Mouse (Mus musculus) gastrocnemius, adult 18-20 months (tissue): ENCODE measurements around the gene Slc39a5. TPM values are rescaled to one million over a fixed set of nuclear protein-coding genes. Genes with fewer than 3 reads are reported as not detected.

ENCODE experiments used
- DNase-seq: peaks from one replicate; pipeline ENCODE4 v3.0.0; 2021; ENCODE audit warnings: low spot score
- total RNA-seq, 2 experiments: library from RNA; stranded (reverse); gene quantifications; 2 replicates each; pipeline ENCODE4 v1.2.3; 2021

Slc39a5 gene
- total RNA-seq, 2 experiments from 2014 or later: not detected

GRCm38 (mm10) chr10:128411211-128412054 is 10.4 kb upstream of the Slc39a5 start, which contains the start of the genes Nabp2 and Rnf41:
TSS of gene Nabp2 (minus strand) at chr10:128411492.
TSS of gene Rnf41 (plus strand) at chr10:128411657.
- DNase-seq: peak; percentile 96

DNA sequence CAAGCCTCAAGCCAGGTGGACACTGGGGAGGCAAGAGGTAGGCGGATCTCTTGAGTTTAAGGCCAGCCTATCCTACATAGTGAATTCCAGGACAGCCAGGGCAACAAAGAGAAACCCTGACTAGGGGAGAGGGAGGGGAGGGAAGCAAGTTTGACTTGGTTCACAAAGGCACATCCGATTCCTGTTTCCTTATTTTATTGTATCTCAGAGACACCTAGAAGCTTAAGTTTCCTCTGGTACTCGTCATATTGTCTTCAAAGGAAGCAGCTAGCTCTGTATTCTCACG is 9.5 kb upstream of the Slc39a5 start:
- DNase-seq: no peak

DNA sequence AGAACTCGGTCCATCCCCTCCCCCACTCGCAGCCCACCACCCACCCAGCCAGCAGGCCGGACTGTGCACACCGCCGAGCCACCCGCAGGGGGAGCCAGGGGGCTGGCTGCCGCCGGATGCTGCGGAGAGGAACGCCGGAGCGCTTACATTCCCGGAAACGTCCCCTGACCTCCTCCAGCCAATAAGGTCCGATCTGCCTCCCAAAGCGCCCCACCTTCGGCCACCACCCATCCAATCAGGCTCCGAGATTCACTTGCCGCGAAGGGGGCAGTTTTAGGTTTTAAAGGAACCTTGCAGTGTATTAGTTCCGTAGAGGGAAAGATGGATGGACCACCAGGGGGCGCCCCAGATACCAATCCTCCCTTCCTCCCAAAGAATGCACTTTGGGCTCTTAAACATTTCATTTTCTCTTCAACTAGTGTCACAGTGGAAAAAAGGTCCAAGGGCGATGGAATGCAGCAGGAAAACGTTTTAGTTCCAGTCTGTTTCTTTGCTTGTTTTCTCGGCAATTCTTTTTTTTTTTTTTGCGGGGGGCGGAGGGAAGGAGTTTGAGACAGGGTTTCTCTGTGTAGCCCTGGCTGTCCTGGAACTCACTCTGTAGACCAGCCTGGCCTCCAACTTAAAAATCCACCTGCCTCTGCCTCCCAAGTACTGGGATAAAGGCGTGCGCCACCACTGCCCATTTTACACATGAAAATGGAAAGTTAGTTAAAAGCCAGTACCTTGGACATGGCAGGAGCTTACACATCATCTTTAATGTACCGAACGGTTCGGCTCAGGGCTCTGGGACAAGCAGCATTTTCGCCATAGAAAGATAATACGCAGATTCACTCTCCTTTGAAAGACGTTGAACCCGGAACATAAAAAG is 8.9 kb upstream of the Slc39a5 start:
- peak; percentile 97 for DNase-seq

DNA sequence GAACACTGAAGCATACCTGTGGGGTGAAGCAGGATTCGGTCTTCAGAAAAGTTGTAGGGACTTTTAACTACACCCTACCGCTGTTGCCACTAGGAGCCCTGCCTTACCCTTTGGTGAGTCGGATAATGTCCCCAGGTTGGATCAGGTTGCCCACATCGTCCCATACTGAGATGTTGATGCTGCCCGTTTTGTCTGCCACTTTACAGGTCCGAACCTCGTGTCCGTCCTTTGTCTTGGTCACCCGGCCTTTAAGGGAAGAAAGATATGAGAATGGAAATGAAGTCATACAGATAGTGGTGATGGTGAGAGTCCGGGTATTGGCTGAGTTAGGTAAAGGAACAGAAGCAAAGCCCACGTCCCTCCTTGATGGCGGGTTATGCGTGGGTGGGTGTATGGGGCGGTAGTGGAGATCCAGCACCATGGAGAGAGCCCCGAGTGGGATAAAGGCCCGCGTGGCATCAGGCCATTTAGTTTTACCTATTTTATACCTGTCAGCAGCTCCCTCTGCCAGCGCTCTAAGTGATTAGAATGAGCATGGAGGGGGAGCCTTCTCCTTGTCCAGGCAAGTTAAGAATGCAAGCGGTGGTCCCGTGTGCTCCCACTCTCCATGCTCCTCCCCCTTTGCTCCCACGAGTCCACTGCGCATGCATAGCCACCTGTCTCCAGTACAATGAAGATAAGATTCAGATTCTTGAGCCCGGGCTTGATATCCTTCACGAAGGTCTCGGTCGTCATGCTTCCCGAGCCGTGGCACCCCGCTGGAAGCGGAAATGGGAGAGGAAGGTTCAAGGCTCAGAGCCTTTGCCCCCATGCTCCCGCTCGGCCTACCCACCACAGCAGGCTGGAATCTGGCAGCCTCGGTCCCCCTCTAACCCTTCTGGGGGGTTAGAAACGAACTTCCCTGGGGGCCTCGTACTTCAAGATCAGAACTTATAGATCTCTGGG is 7.8 kb upstream of the Slc39a5 start:
- DNase-seq: no peak

DNA sequence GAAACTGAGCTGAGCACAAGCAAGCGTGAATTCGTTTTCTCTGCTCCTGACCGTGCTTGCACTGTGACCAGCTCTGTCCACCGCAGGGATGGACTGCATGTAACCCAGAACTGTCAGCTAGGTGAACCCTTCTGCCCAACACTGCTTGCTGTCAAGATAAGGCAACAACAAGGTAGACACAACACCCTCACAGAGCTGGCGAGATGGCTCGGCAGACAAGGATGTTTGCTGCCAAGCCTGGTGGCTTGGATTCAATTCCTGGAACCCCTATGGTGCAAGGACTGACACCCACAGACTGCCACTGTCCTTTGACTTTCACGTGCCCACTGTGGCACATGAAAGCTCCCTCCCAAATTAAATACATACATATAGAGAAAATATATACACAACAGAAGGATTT is 2.9 kb upstream of the Slc39a5 start:
- DNase-seq: no peak

- no peak for DNase-seq
These were observed 609 bp upstream of the Slc39a5 start for GRCm38 (mm10) chr10:128401638-128402037.

GRCm38 (mm10) chr10:128400338-128400737 is 691 bp downstream of the Slc39a5 start:
- DNase-seq: no peak

- peak; percentile 36 for DNase-seq
These were observed 3.6 kb downstream of the Slc39a5 start for GRCm38 (mm10) chr10:128397466-128397865.

- no peak for DNase-seq
These were observed 4.2 kb downstream of the Slc39a5 start for GRCm38 (mm10) chr10:128396716-128397264.

- no peak for DNase-seq
These were observed 4.9 kb downstream of the Slc39a5 start for GRCm38 (mm10) chr10:128396017-128396673.

DNA sequence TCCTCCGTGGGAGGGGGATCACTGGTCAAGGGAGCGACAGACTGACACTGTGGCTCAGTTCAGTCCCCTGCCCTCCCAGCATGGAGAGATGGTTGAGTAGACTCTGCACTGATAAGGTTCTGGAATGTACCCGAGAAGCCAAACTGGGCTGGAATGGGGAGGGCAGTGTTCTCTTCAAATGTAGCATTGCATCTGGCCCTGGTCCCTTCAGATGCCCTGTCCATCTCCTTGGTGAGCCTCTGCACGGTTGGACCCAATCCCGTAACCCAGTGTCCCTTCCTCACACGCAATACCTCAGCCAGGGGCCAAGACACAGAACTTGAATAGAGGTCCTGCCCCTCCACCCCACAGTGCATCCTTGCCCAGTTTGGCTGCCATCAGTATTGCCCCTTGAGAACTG is 9.2 kb downstream of the Slc39a5 start:
- no peak for DNase-seq

DNA sequence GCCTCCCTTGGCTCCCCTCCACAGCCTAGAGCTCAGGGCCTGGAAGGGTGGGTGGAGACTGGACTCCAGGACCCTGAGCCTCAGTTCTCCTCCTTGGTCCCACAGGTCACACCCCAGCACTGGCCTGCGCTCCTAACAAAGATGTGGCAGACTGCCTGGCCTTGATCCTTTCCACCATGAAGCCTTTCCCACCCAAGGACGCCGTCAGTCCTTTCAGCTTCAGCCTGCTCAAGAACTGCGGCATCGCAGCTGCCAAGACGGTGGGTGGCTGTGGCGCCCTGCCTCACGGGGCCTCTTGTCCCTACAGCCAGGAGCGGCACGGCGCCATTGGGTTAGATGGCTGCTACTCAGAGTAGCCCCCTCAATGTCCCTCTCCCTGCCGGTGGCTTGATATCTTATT is 10.7 kb downstream of the Slc39a5 start:
- no peak for DNase-seq

DNA sequence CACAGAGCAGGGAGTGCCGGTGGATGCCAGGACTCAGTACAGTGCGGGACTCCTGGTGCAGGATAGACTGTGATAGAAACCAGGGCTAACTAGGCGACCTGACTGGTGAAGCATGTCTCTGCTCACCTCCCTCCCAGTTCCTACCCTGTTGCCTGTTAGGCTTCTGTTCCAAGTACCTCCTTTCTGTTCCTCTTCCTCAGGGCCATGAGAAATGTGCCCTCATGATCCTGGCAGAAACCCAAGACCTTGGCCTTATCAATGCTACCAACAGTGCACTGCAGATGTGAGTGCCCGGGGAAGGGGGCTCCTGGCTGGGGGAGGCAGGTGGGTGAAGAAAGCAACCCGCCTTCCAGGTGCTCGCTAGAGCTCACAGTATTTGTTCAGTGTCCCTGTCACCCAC is 11.5 kb downstream of the Slc39a5 start:
- DNase-seq: no peak

- DNase-seq: no peak
These were observed 12.1 kb downstream of the Slc39a5 start for GRCm38 (mm10) chr10:128388941-128389340.

DNA sequence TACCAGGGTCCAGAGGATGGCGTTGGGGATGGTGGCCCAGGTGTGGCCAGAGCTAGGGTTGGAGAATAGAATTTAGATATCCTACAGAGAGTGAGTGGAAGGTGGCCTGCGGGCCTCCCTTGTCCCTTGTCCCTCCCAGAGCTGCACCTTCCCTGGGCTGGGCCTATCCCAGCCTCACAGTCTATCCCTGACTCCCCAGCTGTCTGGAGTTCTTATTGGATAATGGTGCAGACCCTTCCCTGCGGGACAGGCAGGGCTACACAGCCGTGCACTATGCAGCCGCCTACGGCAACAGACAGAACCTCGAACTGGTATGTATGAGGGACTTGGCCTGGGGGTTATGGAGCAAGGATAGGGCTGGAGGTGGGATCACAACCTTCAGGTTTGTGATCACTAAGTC is 15.1 kb downstream of the Slc39a5 start:
- DNase-seq: no peak

GRCm38 (mm10) chr10:128382482-128382881 is 18.5 kb downstream of the Slc39a5 start:
- no peak for DNase-seq

DNA sequence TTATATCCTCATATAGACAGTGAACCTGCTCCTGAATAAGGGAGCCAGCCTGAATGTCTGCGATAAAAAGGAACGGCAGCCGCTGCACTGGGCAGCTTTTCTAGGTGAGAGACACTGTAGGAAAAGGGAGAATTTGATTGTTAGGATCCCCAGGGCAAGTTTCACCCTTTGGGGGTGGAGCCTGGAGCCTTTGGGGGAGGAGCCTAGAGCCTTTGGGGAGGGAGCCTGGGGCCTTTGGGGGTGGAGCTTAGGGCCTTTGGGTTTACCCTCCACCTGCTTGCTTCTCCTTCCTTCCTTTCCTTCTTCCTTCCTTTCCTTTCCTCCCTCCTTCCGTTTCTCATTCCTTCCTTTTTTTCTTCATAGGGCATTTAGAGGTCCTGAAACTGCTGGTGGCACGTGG is 20.5 kb downstream of the Slc39a5 start:
- DNase-seq: no peak

DNA sequence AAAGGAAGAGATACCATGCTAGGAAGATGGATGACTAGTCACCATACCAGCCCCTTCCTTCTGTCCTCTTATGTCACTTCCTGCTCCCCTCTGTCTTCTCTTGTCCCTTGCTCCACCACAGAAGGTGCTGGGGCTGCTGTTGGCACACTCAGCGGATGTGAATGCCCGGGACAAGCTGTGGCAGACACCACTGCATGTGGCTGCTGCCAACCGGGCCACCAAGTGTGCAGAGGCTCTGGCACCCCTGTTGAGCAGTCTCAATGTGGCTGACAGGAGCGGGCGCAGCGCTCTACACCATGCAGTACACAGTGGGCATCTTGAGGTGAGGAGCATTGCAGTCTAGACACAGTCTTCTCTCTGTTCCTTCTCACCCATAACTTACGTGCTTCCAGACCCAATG is 21.8 kb downstream of the Slc39a5 start:
- peak; percentile 61 for DNase-seq

DNA sequence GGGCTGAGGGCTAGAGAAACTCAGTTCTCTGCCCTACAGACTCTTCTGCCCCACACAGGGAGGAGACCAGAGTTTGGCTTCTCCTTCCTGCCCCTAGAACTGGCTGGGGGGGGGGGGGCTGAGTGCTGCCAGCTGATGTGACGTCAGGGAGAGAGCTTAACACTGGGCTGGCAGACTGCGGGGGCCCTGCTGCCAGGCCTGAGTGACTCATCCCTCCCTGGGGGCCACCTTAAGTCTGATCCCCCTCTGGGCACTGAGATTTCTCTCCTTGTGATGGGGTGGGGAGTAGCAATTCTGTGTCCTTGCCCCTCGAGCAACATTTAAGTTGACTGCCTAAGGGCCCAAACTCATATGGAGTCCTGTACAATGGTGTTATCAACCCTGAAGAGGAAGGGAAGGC is 22.6 kb downstream of the Slc39a5 start:
- DNase-seq: peak; percentile 58

- DNase-seq: no peak
These were observed 23.0 kb downstream of the Slc39a5 start for GRCm38 (mm10) chr10:128377940-128378448.
